Mouse (Mus musculus): ENCODE measurements at regions not wholly inside any gene's neighbourhood (a gene's known extent, or its start where the extent isn't known, plus 50 kb on each side); places are given as distances from the start of the nearest gene placed in this dataset.

DNA sequence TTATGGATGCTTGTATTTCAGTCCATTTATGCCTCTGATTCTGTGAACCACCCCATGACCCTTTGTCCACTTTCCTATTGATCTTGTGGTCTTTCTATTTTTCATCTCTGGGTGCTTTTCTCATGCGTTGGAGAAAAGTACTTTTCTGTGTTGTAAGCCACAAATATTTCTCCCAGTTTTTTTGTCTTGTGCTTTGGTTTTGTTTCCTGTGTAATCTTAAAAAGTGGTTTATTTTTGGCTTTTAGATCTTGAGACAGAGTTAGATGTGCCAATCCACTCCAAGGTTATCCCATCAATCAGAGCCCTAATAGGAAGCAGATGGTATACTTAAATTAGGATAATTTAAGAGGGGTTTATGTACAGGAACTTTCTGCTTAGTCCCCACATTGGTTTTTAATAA lies 50.0 kb upstream of the Slc22a23 start:
- no peak for DNase-seq (ENCODE audit: low read depth)
